Mouse (Mus musculus) liver, embryonic 14.5 days (tissue): Measurements from ENCODE around the gene Cfdp1.

Experiments used
- CTCF ChIP-seq: IDR thresholded peaks from 2 replicates; pipeline ENCODE4 v1.5.1; 2016; ENCODE audit warnings: antibody characterized with exemption, low read depth, control low read depth
- EP300 ChIP-seq: IDR thresholded peaks from 2 replicates; pipeline ENCODE4 v1.6.1; 2016; ENCODE audit warnings: antibody characterized with exemption, low read depth

DNA sequence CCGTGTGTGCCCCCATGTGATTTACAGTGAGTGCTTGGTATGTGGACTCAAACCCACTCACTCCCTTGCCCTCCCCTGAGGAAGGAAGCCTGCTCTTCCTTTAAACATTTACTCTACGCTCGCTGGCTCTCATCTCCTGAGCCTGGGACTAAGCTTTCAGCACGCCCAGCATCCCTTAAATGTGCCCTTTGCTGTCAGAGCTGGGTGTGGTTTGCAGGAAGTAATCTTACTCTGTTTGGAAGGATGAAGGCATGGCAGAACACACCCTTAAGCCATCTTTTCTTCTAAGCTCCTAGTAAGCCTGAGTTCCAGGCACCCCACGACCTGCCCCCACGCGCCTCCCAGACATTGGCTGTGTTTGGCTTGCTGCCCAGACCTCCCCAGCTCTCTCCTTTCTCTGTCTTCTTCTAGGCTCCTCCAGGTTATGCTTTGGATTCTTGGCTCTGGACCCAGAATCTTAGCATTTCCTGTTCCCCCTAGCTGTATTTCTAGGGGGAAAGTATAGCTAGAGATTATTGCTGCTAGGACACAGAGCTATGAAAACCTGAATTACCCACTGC, 34.1 kb upstream of the Cfdp1 start:
- TF ChIP-seq EP300 (no peak), CTCF (no peak)
